8 mouse cellular contexts compared by ENCODE assay signal in the genomic region with DNA sequence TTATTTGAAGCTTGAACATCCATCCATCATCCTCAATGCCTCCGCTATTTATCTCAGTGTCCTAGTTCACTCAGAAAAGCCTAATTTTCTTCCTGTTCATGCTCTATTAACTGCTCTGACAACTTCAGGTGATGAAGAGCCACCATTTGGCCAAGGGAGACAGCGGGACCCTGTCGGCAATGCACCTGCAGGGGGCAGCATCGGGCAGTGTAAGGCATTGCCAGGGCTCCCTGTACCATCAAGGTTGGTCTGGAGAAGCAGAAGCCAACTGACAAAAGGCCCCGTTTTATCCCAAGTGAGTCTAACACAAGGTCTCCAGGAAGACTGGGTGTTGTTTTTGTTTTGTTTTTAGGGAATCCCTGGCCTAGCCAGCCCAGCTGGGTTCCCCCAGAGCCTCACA. TPM values are rescaled to one million over a fixed set of nuclear protein-coding genes. Genes with fewer than 3 reads are reported as not detected.
DNase-seq lines count a peak whose midpoint lies in the region; ATAC-seq and TF ChIP-seq lines count a peak whose summit lies in the region.

No protein-coding gene starts in this region.

- no peak for TF ChIP-seq EP300 in CH12.LX (IDR thresholded peaks at IDR 0.05; ENCODE audit: low read length)

- no peaks in the 10 kb centered on the region for H3K9me3 ChIP-seq in CH12.LX (replicated peaks; ENCODE audit: low read length)
- no peaks in the 10 kb centered on the region for H3K9me3 ChIP-seq in forebrain, embryonic 14.5 days (replicated peaks; ENCODE audit: control insufficient read depth, low read length)
- H3K9me3 ChIP-seq in neural tube, embryonic 15.5 days (replicated peaks), result no peaks in the 10 kb centered on the region

- peaks cover 19 to 43% of the 10 kb centered on the region in 2 experiments for H3K4me1 ChIP-seq in CH12.LX (ENCODE audit: control insufficient read depth in 1 of 2, insufficient read depth in 2 of 2)
- H3K4me1 ChIP-seq in forebrain, embryonic 14.5 days (ENCODE audit: control insufficient read depth, insufficient read depth, low read length), result peaks cover 26% of the 10 kb centered on the region
- H3K4me1 ChIP-seq in neural tube, embryonic 15.5 days, result peaks cover 32% of the 10 kb centered on the region

- peak overlapping the region; percentile 86; the same call in 1 of the 2 replicates for H3K27ac ChIP-seq in CH12.LX (ENCODE audit: insufficient read depth, low read depth)
- no peak overlapping the region for H3K27ac ChIP-seq in forebrain, embryonic 14.5 days (ENCODE audit: low read depth, low read length)
- no peak overlapping the region; the same call in 1 of the 2 replicates for H3K27ac ChIP-seq in neural tube, embryonic 15.5 days (replicated peaks)

- TF ChIP-seq RAD21 in CH12.LX (IDR thresholded peaks at IDR 0.05; ENCODE audit: low read depth, low read length), result no peak; the same call in none of the 2 replicates

- no peak for TF ChIP-seq POLR2A in CH12.LX (IDR thresholded peaks at IDR 0.05; ENCODE audit: low read depth, low read length)

- peak overlapping the region; percentile 88 for H3K4me2 ChIP-seq in CH12.LX (ENCODE audit: insufficient read depth, low read depth, poor library complexity, severe bottlenecking)
- no peak overlapping the region for H3K4me2 ChIP-seq in forebrain, embryonic 14.5 days (ENCODE audit: low read length)
- H3K4me2 ChIP-seq in neural tube, embryonic 15.5 days, result no peak overlapping the region

- intact Hi-C loops in heart, postnatal 25 days (cut with DNase I), result loop anchor here (1.0 kb wide), 3 partner anchors 49 to 170 kb away; no protein-coding TSS in a partner anchor

- peak; percentile 80 to 98 for TF ChIP-seq CTCF in CH12.LX (conservative IDR thresholded peaks at IDR 0.05 in 1 of 2, IDR thresholded peaks at IDR 0.05 in 1 of 2; ENCODE audit: low read depth in 2 of 2, low read length in 2 of 2)

- H3K79me2 ChIP-seq in CH12.LX (replicated peaks; ENCODE audit: control insufficient read depth, extremely low read depth, insufficient read depth, poor library complexity, severe bottlenecking), result no peaks in the 10 kb centered on the region; the same call in 1 of the 2 replicates

- H3K4me3 ChIP-seq in CH12.LX (replicated peaks in 1 of 3; ENCODE audit: low read depth in 2 of 3, low read length in 2 of 3, poor library complexity in 1 of 3), result no peak overlapping the region
- no peak overlapping the region for H3K4me3 ChIP-seq in forebrain, embryonic 14.5 days (ENCODE audit: low read depth, low read length)
- H3K4me3 ChIP-seq in neural tube, embryonic 15.5 days (replicated peaks), result no peak overlapping the region

- DNase-seq in CH12.LX (ENCODE audit: extremely low read depth), result peak; percentile 91
- DNase-seq in forebrain, embryonic 14.5 days (ENCODE audit: low spot score), result peak; percentile 93
- DNase-seq in heart, postnatal 25 days (ENCODE audit: low spot score), result peak; percentile 71
- DNase-seq in layer of hippocampus, adult 11-12 months (ENCODE audit: low spot score), result peak; percentile 95
- DNase-seq in lung, adult 18-20 months, result peak; percentile 89 to 90
- peak; percentile 69 for DNase-seq in testis, postnatal 14 days (ENCODE audit: low spot score)

- dilution Hi-C loops in CH12.LX (cut with MboI; ENCODE audit: extremely low pct_ligation_motif_present, extremely low pct_unique_long_range_greater_than_20kb, low sequenced_read_pairs), result loop anchor here (25.0 kb wide), 1 partner anchor 163 kb away; no protein-coding TSS in a partner anchor

- H3K27me3 ChIP-seq in CH12.LX (replicated peaks), result no peaks in the 10 kb centered on the region
- no peaks in the 10 kb centered on the region for H3K27me3 ChIP-seq in forebrain, embryonic 14.5 days (replicated peaks; ENCODE audit: control insufficient read depth, insufficient read depth, low read length)
- H3K27me3 ChIP-seq in neural tube, embryonic 15.5 days (replicated peaks), result no peaks in the 10 kb centered on the region

- in situ Hi-C loops in CH12.LX (cut with MboI; ENCODE audit: low pct_ligation_motif_present, low pct_unique_long_range_greater_than_20kb, low sequenced_read_pairs), result no loop called here

- WGBS in forebrain, embryonic 14.5 days, result 6% methylated on average over 5 of the region's 5 CpGs
- 5% methylated on average over 5 of the region's 5 CpGs for WGBS in neural tube, embryonic 15.5 days

- peak overlapping the region; percentile 51 for H3K9ac ChIP-seq in CH12.LX (ENCODE audit: insufficient read depth, low read depth)
- 0 out of 2 replicates have a peak overlapping the region, but pooled peaks have one; percentile 33 for H3K9ac ChIP-seq in forebrain, embryonic 14.5 days (ENCODE audit: low read length)
- H3K9ac ChIP-seq in neural tube, embryonic 15.5 days (replicated peaks), result no peak overlapping the region

- H3K36me3 ChIP-seq in CH12.LX (replicated peaks in 1 of 2; ENCODE audit: control insufficient read depth in 1 of 2, insufficient read depth in 1 of 2, low read length in 1 of 2), result no peaks in the 10 kb centered on the region
- H3K36me3 ChIP-seq in forebrain, embryonic 14.5 days (ENCODE audit: control insufficient read depth, insufficient read depth, low read length), result no peaks in the 10 kb centered on the region
- H3K36me3 ChIP-seq in neural tube, embryonic 15.5 days, result no peaks in the 10 kb centered on the region

- peak; percentile 76; the same call in 1 of the 2 replicates for ATAC-seq in cerebellum, adult (ENCODE audit: insufficient number of reproducible peaks, low FRiP score, low TSS enrichment)
- ATAC-seq in forebrain, embryonic 14.5 days, result peak; percentile 87
- peak; percentile 84 for ATAC-seq in neural tube, embryonic 15.5 days (ENCODE audit: low FRiP score)

TF ChIP-seq in CH12.LX, 34 proteins besides CTCF, POLR2A, EP300 and RAD21:
- TF ChIP-seq JUN (IDR thresholded peaks at IDR 0.05; ENCODE audit: insufficient read depth, low read depth, low read length) (no peak), BHLHE40 (IDR thresholded peaks at IDR 0.05; ENCODE audit: low read depth, low read length) (peak; percentile 30; the same call in 1 of the 2 replicates), SIN3A (IDR thresholded peaks at IDR 0.05; ENCODE audit: low read length) (peak; percentile 40; the same call in 1 of the 2 replicates), SMC3 (IDR thresholded peaks at IDR 0.05; ENCODE audit: low read depth, low read length) (peak; percentile 100), IRF4 (IDR thresholded peaks at IDR 0.05; ENCODE audit: low read depth, low read length) (peak; percentile 60; the same call in 1 of the 2 replicates), MAZ (IDR thresholded peaks at IDR 0.05; ENCODE audit: low read depth, low read length) (no peak), MEF2A (IDR thresholded peaks at IDR 0.05; ENCODE audit: borderline replicate concordance, low read depth, low read length) (peak; percentile 30; the same call in 1 of the 2 replicates), ZC3H11A (IDR thresholded peaks at IDR 0.05; ENCODE audit: low read depth, low read length) (peak; percentile 100), NELFE (IDR thresholded peaks at IDR 0.05; ENCODE audit: low read depth, low read length) (peak; percentile 41; the same call in 1 of the 2 replicates), TCF12 (IDR thresholded peaks at IDR 0.05; ENCODE audit: low read depth, low read length) (0 out of 2 replicates have a peak, but pooled peaks have one; percentile 51)

RNA-seq across cellular contexts. Expression of gene Ier5, which starts 50.5 kb away (rescaled TPM):
- total RNA-seq in CH12.LX (2012; rRNA removed) (53.0 and 59.3 TPM in 2 replicates), CH12.LX (2014; rRNA removed) (47.7 and 54.2 TPM in 2 replicates)
- polyA plus RNA-seq in CH12.LX (2012; ENCODE audit: insufficient read length, low read depth), result 58.8 and 59.7 TPM in 2 replicates
- 19.5 and 24.6 TPM in 2 replicates for polyA plus RNA-seq in forebrain, embryonic 14.5 days (2014; fragmentation: Nextera tagmentation; extraction: Ambion mirVana)
- 10 to 100 TPM; 12.7 to 16.5 TPM for total RNA-seq in heart, postnatal 25 days (2021)
- 3.9 and 4.8 TPM in 2 replicates for polyA plus RNA-seq in neural tube, embryonic 15.5 days (2015; fragmentation: Nextera tagmentation; extraction: Ambion mirVana)
